Mouse (Mus musculus) spleen, adult 18-20 months (tissue): ENCODE data around the gene Dpf3.
A peak's percentile ranks its signal among the peaks of the same experiment; 100 is the strongest.

Experiments used
- DNase-seq, 2 experiments: peaks; one replicate each; pipeline ENCODE4 v3.0.0; 2022; ENCODE audit warnings: mixed read lengths in 2 of 2

Dpf3 gene

DNA sequence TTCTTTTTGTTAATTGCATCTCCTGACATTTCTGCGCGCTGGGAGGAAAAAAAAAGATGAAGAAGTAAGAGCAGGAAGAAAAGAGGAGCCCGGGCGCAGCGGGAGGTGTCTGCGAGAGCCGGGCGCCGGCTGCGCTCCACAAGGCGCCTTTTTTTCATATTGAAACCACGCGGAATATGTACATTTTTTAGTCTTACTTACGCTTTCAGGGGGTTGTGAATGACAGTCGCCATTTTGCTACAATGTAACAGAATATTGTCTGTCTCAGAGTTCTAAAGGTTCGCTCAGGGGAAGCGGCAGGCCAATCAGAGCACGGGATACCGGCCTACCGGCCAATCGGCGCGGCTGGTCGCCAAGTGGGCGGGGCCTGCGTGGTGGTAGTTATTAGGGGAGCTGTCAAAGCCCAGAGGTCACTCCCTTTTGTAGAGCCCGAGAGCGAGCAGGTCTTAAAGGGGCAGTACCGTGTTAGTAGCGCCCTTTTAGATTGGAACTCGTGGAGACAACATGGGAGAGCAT is at the start of gene Dpf3:
Dpf3 (minus strand) TSS at position 241 of the 516 bp plus-strand sequence.
- peak; percentile 91 to 96 for DNase-seq

DNA sequence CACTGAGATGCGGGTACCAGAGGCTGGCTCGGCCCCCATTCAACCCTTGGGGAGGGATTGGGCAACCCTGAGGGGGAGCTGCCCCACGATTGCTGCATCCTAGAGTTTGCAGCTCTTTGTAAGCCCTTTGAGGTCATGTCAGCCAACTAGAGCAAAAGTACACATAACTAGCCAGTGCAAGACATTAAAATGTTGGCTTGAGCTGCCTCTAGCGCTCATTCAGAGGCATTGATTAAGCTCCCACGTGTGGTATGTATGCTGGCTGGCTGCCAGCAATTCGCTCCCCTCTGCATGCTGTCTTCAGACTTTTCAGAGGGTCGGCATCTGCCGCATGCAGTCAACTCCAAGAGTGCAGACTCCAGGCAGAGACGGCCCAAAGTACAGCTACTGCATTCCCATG is 48.5 kb upstream of the Dpf3 start:
- DNase-seq, result no peak

DNA sequence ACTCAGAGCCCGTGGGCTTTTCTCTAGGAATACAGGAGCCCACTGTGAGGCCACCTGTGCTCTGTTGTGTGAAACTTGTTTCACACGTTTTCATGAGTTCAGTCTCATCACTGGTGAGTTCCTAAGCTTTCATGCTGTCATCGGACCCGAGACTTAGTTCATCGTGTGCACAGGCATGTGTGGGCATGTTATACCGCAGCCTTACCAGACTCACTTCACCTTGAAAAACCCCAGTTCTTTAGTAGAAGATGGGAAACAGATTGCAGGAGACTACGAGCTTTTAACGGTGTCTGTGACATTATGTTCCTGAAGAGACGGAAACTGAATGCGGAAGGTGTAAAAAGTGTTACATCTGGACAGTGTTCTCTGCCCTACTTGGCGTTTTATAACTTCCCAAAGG is 47.9 kb upstream of the Dpf3 start:
- DNase-seq, result no peak

DNA sequence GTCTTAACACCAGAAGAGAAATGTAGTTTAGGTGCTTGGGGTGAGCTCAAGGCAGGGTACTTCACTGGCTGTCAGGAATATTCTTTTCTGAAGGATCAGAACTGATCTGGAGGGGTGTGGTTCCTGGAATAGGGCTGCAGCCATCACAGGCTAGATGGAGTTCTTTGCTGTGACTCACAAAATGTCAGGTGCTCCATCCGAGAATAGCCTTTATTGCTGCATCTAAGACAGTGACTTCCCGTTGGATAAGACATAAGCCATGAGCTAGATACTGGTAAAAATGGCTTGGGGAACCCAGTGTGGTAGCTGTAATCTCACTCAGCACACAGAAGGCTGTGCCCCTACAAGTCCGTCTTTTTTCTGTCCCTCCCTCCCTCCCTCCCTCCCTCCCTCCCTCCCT is 46.7 kb upstream of the Dpf3 start:
- DNase-seq, result no peak

DNA sequence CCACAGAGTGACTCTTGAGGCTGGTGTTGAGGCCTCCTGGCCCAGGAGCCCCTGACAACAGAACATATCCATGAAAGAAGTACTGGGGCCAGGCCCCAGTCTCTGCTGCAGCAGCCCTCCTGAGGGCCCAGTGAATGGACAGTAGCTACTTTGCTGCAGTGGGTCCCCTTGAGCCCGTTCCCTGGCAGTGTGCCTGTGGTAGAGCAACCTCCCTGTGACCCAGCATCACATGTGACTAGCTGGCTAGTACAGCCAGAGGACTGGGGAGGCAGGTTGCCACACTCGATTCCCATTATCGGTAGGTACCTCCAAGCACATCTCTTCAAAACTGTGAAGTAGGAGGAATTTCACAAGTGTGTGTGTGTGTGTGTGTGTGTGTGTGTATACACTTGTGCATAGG is 45.5 kb upstream of the Dpf3 start:
- no peak for DNase-seq

DNA sequence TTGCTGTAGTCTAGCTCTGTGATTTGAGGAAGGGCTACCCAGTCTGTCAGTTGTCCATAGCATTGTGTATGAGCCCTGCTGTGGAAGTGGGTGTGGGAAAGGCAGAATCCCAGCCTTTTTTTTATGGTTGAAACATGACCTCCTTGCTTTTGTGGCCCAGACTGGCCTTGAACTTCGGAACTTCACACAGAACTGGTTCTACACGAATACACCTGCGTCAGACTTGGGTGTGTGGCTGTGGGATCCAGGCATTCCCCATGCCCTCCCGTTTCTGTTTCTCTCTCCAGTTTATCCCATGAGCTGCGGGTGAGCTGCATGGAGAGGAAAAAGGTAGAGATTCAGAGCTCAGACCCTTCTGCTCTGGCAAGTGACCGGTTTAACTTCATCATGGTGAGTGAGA is 44.5 kb upstream of the Dpf3 start:
- DNase-seq, result no peak

DNA sequence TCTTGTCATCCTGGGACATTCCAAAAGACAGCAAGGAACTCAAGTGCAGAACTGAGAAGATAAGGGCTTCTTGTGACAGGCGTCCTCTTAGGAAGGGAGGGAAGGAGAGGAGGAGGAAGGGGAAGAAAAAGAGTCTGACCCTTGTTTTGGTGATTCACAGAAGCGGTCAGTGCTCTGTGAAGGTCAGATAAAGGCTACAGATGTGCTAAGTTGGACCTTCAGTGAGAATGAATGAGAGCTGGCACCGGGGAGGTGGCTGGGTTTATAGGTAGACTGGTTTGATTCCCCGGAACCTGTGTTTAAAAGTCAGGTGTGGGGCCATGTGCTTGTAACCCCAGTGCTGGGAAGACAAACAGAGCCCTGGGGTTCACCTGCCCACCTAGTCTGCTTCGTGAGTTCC is 41.1 kb upstream of the Dpf3 start:
- no peak for DNase-seq

DNA sequence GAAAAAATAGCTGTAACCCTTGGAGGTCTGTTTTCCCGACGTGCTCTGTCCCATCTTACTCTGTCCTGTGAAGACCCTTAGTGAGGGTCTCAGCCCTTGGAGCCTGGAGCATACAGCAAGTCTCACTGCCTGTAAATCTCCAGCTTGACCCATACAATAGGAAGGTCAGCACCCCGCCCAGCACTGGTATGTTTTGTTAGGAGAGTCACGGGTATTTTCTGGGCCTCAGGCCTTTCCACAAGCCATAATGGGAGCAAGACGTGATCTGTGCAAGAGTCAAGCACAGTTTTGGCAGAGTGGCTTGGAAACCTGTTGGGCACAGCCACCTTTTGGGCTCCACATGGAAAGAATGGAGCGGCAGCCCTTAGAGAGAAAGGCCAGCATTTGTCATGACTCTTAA is 40.3 kb upstream of the Dpf3 start:
- DNase-seq, result no peak

DNA sequence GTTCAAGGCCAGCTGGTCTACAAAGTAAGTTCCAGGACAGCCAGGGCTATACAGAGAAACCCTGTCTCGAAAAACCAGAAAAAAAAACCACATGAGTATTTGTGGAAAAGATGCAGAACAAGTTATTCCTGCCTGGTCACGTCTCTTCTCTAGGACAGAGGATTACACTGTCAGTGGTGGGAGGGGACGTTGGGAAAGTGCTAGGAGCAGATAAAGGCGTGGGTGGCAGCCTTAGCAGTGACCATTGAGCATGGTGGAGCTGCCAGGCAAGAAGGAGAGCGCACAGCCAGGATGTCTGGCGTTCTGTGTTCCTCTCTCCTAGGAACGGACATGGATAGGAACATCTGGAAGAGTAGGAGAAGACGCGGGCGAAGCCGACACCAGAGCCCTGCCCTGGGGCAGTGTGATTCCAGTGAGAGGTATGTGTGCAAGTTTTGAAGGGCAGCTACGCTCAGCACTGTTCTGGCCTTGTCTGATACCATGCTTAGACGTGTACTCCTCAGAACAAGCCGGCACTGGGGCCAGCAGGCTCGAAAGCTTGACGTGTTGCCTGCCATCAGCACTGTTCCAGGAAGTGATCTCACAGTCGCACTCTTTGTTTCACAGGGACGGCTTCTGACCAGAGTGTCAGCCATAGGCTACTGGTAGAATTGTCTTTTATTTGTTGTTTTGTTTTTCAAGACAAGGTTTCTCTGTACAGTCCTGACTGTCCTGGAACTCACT is 38.5 kb upstream of the Dpf3 start:
- DNase-seq, result no peak

DNA sequence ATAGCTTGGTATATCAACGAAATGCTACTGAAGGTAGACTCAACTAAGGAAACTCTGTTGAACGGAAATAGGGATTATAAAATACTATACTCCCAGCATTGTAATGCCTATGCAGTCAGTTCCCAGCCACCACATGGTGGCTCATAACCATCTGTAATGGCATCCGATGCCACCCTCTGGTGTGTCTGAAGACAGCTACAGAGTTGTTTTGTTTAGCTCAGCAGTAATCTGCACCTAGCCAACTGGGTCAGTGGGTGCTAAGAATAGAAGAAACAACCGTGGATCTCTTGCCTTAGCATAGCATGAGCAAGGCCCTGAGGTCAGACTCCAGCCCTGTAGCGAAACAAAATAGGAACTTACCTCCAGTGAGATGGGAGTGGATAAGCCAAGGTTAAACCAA is 36.8 kb upstream of the Dpf3 start:
- DNase-seq, result no peak

DNA sequence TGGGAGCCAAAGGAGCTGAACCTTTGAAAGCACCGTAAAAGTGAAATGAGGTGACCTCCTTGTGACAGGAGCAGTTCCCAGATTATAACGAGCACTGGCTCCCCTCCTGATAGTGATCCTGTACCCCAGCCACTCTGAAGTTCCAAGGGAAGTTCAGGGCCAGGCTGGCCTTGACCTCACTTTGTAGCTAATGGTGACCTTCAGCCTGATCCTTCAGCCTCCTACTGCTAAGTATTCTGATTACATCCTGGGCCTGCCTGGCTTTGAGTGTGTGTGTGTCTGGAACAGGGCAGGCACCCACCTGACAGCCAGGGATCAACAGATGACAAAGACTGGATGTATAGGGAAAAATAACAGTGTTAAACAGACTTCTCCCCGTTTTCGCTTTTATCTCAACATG is 36.4 kb upstream of the Dpf3 start:
- DNase-seq, result no peak

DNA sequence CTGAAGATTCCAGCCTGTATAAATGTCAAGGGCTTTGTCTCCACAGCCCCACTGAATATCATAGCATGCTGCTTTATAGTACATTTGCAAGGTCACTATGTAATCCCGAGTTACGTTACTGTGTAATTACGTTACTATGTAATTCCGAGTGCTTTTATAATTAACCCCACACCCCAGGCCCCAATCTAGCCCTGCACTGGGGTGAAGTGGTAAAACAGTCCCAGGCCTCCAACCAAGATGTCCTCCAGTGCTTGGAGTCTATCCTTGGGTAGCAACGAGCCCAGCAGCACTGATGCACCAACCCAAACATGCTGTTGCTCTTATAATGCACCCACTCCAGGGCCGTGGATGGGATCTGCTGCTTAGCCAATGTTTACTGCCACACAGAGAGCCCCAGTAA is 35.5 kb upstream of the Dpf3 start:
- no peak for DNase-seq

DNA sequence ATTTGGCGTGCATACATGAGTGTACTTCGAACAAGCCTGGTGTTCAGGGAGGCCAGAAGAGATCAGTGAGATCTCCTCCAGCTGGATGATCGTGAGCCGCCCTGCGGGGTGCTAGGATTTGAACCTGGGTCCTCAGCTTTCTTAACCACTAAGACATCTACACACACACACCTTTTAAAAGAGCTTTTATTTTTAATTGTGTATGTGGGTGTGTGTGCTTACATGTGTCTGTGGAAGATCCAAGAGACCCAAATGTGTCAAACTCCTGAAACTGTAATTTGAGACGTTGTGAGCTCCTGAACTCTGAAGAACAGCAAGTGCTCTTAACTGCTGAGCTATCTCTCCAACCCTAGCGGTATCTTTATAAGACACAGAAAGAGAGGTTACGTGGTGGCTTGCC is 33.6 kb upstream of the Dpf3 start:
- DNase-seq, result no peak

DNA sequence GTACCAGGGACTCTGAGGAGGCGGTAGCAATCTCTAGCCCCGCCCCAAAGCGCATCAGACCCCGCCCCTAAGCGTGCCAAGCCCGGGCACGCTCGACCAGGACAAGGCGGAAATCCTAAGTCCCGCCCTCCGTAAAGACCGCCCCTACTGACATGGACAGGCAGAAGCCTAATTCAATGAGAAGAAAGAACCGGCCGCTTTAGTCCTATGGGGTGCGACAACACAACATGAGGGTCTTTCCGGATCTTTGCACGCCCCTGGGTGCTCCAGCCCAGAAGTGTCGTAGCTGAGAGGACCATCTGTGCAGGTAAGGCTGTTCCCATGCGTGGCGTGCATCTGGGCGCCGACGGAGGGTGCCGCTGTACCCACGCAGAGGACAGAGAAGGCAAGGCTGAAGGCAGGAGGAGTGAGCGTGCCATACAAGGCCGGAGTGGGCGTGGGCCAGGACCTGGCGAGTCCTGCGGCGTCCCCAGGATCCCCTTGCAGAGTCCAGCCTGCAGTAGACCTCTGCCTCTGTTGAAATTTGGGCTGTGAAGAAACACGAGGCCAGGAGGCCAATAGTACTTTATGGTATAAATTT is 32.9 kb upstream of the Dpf3 start, which contains the start of gene Dcaf4:
Dcaf4 (plus strand) TSS at position 156 of the 580 bp plus-strand sequence.
- DNase-seq, result peak; percentile 95 to 99

DNA sequence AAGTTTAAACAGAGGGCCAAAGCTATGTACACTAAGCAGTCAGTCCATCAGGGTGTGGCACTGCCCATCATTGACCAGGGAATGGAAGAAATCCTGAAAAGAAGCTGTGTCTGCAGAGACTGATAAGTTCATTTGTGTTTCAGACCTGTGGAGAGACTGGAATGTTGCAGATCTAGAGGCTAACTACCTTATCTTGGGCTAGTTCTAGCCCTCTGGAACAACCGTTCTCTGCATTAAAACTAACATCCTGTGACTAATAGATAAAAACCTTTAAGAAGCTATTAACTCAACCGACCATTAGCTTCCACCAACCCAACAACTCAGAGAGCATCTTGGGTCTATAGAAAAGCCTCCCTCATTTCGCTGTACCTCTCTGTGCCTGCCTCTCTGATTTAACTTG is 30.1 kb upstream of the Dpf3 start:
- DNase-seq, result no peak

DNA sequence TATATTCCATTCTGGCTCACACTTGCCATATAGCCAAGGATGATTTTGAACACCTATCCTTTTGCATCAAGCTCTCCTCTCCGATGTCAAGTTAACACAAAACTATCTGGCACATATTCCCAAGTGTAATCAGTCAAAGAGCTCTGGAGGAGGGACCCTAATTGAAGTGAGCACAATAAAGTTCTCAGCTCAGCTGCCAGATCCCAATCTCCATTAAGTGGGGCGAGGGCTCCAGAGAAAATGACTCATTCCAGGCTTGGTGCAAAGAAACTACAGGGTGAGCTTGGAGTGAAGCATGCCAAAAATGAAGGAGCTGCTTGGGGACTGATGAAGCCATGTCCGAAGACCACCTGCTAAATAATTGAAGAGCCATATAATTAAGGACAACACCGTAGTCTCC is 26.7 kb upstream of the Dpf3 start:
- DNase-seq, result no peak

DNA sequence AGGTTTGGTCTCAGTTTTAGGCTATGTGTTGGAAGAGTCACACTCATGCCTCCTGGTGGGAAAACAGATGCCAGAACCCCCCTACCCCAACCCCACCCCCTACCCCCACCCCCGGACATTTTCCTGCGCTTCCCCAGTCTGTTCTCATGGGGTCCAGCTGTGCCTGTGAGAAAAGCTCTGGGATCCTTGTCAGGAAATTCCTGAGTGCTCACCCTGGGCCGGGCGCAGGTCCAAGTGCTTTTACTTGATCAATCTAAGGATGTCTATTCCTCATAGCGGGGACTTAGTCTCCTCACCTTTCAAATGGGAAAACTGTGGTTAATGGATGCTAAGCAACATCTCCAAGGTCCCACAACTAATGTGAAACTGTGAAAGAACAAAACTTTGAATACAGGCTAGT is 25.7 kb upstream of the Dpf3 start:
- DNase-seq, result no peak

DNA sequence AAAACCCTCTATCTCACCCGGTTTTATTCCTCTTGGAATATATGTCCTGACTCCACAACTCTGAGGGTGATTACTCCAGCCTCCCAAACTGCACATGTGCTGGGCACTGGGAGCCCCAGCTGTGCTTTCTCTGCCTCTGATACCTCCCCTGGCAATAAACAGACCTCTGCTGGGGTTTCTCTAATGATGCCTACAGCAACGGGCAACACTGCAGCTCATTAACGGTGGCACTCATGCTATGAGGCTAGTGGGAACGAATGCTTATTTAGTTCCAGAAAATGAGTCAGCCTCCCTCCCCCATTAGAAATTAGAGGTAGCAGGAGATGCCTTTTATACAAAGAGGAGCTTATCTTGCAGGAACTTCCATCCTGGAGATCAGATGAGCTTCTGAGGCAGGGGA is 25.3 kb upstream of the Dpf3 start:
- no peak for DNase-seq

DNA sequence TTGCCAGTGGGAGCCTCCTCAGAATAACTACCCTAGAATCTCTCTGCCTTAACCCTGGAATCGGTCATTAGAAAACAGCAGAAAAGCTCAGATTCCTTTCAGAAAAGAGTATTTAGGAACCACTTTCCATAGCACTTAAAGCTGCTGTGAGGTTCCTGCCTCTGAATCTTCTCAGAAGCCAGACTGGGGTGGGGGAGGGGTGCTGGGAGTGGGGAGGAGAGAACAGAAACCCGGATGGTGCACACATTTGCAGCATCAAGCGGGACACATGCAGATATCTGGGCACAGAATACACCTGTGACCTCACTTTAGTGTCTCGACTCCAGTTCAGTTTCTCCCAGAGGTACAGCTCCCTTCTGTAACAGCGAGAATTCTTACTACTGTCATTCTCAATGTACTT is 23.1 kb upstream of the Dpf3 start:
- DNase-seq, result no peak

DNA sequence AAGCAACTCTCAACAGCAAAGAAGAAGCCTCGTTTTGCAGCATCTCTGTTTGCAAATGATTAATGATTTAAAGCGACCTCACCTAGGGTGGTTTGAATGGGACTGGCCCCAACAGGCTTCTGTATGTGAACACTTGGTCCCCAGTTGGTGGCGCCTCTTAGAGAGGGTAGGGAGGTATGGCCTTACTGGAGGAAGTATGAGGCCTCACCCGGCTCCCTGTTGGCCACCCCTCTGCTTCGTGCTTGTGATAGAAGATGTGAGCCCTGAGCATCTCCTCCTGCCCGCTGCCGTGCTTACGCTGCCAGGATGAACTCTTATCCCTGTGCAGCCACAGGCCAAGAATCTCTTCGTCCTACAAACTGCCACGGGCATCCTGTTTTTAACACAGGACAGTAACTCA is 19.0 kb upstream of the Dpf3 start:
- DNase-seq, result no peak

DNA sequence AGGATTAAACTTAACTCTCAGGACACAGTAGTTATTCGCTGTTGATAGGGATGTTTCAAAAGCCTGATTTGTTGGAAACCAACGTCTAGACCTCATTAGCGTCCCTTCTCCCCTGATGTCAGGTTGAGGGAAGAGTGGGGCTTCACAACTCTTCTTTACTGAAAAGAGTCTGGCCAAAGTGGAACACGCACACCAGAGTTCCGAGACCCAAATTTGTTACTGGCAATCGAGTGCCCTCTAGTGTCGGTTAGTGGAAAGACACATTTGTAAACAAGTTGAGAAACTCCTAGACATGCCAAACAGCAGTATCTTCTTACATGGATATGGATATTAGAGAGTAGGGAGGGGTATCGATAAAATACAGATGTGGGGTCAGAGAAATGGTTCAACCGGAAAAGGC is 14.7 kb upstream of the Dpf3 start:
- peak in 1 of 2 experiments; percentile 29 for DNase-seq

DNA sequence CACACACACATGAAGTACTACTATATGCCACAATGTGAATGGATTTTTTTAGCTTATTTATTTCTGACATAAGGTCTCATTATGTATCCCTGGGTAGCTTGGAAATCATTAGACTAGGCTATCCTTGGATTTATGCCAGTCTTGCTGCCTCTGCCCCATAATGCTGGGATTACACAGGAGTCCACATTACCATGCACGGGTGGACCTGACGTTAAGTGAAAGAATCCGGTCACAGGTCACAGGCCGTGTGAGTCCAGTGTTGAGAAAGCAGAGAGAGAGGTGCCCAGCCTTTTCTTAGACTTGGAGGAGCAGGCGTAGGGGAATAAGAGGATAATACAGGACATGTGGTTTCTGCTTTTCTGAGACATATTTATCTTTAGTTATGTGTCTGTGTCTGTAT is 11.7 kb upstream of the Dpf3 start:
- no peak for DNase-seq

DNA sequence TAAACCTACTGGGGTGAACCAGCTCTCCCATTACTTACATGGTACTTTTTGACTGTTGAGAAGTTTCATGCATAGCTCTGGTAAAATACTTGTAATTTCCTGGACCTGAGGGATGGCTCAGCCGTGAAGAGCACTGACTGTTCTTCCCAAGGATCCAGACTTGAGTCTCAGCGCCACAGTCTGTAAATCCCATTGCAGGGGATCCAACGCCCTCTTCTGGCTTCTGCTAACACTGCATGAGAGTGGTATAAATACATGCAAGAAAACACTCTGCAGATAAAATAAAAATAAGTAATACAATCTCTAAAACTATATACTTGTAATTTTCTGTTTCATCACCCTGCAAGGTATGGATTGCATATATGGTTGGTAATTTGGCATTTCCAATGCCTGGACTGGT is 10.4 kb upstream of the Dpf3 start:
- DNase-seq, result no peak

DNA sequence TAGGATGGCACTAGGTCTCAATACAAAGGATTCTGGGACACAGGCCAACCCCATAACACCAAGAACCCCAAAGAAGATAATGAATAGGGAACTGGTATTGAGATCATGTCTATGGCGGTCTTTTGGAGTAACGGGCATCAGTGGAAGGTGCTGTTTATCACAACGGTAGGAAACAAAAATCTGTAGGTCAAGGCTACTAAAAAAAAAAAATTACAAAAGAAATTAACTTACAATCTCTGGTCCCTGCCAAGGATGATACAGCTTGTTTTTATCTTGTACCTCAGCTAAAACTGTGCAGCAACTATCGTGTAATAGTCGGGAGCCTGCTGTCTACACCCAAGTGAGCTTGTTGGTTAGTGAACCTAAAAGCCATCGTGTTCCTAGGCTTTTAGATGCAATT is 9.2 kb upstream of the Dpf3 start:
- DNase-seq, result no peak

DNA sequence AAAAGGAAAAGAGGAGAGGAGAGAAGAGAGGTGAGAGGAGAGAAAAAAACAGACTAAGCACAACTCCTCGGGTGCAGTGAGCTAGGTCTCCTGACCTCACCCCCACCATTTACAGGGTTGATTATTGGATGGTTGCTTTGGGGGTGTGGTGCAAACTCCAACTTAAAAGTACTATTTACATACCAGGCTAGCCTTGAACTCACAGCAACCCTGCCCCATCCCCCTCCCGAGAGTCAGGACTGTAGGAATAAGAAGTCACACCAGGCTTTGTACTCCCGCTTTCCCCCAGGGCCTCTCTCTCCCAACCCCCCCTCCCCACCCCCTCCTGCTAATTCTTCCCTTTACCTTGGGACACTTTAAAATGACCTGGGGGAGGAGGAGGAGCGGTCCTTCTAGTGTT is 8.8 kb upstream of the Dpf3 start:
- no peak for DNase-seq
